Mouse (Mus musculus): ENCODE data around the gene Cx3cl1. TPM values are rescaled to one million over a fixed set of nuclear protein-coding genes. Genes with fewer than 3 reads are reported as not detected.

Cx3cl1 gene
- polyA plus RNA-seq, 1 experiment: 148 TPM

GRCm38 (mm10) chr8:94748363-94748762, 23.4 kb upstream of the Cx3cl1 start:
- 78% methylated on average over 4 of the region's 4 CpGs for WGBS
- Histone ChIP-seq H3K36me3 (ENCODE audit: control insufficient read depth, insufficient read depth, low read length) (no peaks in the 10 kb centered on the region), H3K4me3 (ENCODE audit: insufficient read depth, low read depth, low read length) (no peak overlapping the region), H3K4me1 (ENCODE audit: control insufficient read depth, insufficient read depth, low read length) (no peaks in the 10 kb centered on the region), H3K27me3 (replicated peaks; ENCODE audit: control insufficient read depth, insufficient read depth, low read length) (no peaks in the 10 kb centered on the region), H3K27ac (ENCODE audit: insufficient read depth, low read depth, low read length) (no peak overlapping the region)
- TF ChIP-seq POLR2A (IDR thresholded peaks at IDR 0.05; ENCODE audit: low read depth, low read length) (no peak), CTCF (conservative IDR thresholded peaks at IDR 0.05; ENCODE audit: insufficient read depth, insufficient read length, low read depth, low read length) (no peak)
- DNase-seq: no peak

- TF ChIP-seq POLR2A (IDR thresholded peaks at IDR 0.05; ENCODE audit: low read depth, low read length) (no peak), CTCF (conservative IDR thresholded peaks at IDR 0.05; ENCODE audit: insufficient read depth, insufficient read length, low read depth, low read length) (no peak)
- Histone ChIP-seq H3K4me3 (ENCODE audit: insufficient read depth, low read depth, low read length) (no peak overlapping the region), H3K36me3 (ENCODE audit: control insufficient read depth, insufficient read depth, low read length) (no peaks in the 10 kb centered on the region), H3K4me1 (ENCODE audit: control insufficient read depth, insufficient read depth, low read length) (no peaks in the 10 kb centered on the region), H3K27ac (ENCODE audit: insufficient read depth, low read depth, low read length) (no peak overlapping the region), H3K27me3 (replicated peaks; ENCODE audit: control insufficient read depth, insufficient read depth, low read length) (no peaks in the 10 kb centered on the region)
- no peak for DNase-seq
- 85% methylated on average over 3 of the region's 3 CpGs for WGBS
Measured at GRCm38 (mm10) chr8:94749942-94750341, 21.9 kb upstream of the Cx3cl1 start.

GRCm38 (mm10) chr8:94751023-94751849, 20.6 kb upstream of the Cx3cl1 start:
- no peak overlapping the region for H3K4me3 ChIP-seq (ENCODE audit: insufficient read depth, low read depth, low read length)
- no peaks in the 10 kb centered on the region for H3K27me3 ChIP-seq (replicated peaks; ENCODE audit: control insufficient read depth, insufficient read depth, low read length)
- H3K4me1 ChIP-seq (ENCODE audit: control insufficient read depth, insufficient read depth, low read length): no peaks in the 10 kb centered on the region
- no peak for TF ChIP-seq POLR2A (IDR thresholded peaks at IDR 0.05; ENCODE audit: low read depth, low read length)
- TF ChIP-seq CTCF (conservative IDR thresholded peaks at IDR 0.05; ENCODE audit: insufficient read depth, insufficient read length, low read depth, low read length): no peak
- H3K27ac ChIP-seq (ENCODE audit: insufficient read depth, low read depth, low read length): no peak overlapping the region
- no peaks in the 10 kb centered on the region for H3K36me3 ChIP-seq (ENCODE audit: control insufficient read depth, insufficient read depth, low read length)
- WGBS: 82% methylated on average over 10 of the region's 10 CpGs
- DNase-seq: no peak

- TF ChIP-seq CTCF (conservative IDR thresholded peaks at IDR 0.05; ENCODE audit: insufficient read depth, insufficient read length, low read depth, low read length) (no peak), POLR2A (IDR thresholded peaks at IDR 0.05; ENCODE audit: low read depth, low read length) (no peak)
- Histone ChIP-seq H3K27me3 (replicated peaks; ENCODE audit: control insufficient read depth, insufficient read depth, low read length) (no peaks in the 10 kb centered on the region), H3K4me1 (ENCODE audit: control insufficient read depth, insufficient read depth, low read length) (no peaks in the 10 kb centered on the region), H3K4me3 (ENCODE audit: insufficient read depth, low read depth, low read length) (no peak overlapping the region), H3K27ac (ENCODE audit: insufficient read depth, low read depth, low read length) (no peak overlapping the region), H3K36me3 (ENCODE audit: control insufficient read depth, insufficient read depth, low read length) (no peaks in the 10 kb centered on the region)
- no peak for DNase-seq
- 91% methylated on average over 2 of the region's 2 CpGs for WGBS
Measured at GRCm38 (mm10) chr8:94754006-94754405, 17.8 kb upstream of the Cx3cl1 start.

GRCm38 (mm10) chr8:94754486-94754885, 17.3 kb upstream of the Cx3cl1 start:
- no peak for TF ChIP-seq POLR2A (IDR thresholded peaks at IDR 0.05; ENCODE audit: low read depth, low read length)
- no peak for TF ChIP-seq CTCF (conservative IDR thresholded peaks at IDR 0.05; ENCODE audit: insufficient read depth, insufficient read length, low read depth, low read length)
- Histone ChIP-seq H3K27me3 (replicated peaks; ENCODE audit: control insufficient read depth, insufficient read depth, low read length) (no peaks in the 10 kb centered on the region), H3K27ac (ENCODE audit: insufficient read depth, low read depth, low read length) (no peak overlapping the region), H3K4me1 (ENCODE audit: control insufficient read depth, insufficient read depth, low read length) (no peaks in the 10 kb centered on the region), H3K36me3 (ENCODE audit: control insufficient read depth, insufficient read depth, low read length) (no peaks in the 10 kb centered on the region), H3K4me3 (ENCODE audit: insufficient read depth, low read depth, low read length) (no peak overlapping the region)
- WGBS: 48% methylated on average over 2 of the region's 2 CpGs
- DNase-seq: peak; percentile 18

- no peak for DNase-seq
- H3K27me3 ChIP-seq (replicated peaks; ENCODE audit: control insufficient read depth, insufficient read depth, low read length): no peaks in the 10 kb centered on the region
- peaks cover 5% of the 10 kb centered on the region; the same call in 1 of the 2 replicates for H3K4me1 ChIP-seq (ENCODE audit: control insufficient read depth, insufficient read depth, low read length)
- no peaks in the 10 kb centered on the region for H3K36me3 ChIP-seq (ENCODE audit: control insufficient read depth, insufficient read depth, low read length)
- TF ChIP-seq CTCF (conservative IDR thresholded peaks at IDR 0.05; ENCODE audit: insufficient read depth, insufficient read length, low read depth, low read length) (no peak), POLR2A (IDR thresholded peaks at IDR 0.05; ENCODE audit: low read depth, low read length) (no peak)
- H3K27ac ChIP-seq (ENCODE audit: insufficient read depth, low read depth, low read length): no peak overlapping the region
- 57% methylated on average over 9 of the region's 9 CpGs for WGBS
- no peak overlapping the region for H3K4me3 ChIP-seq (ENCODE audit: insufficient read depth, low read depth, low read length)
Measured at GRCm38 (mm10) chr8:94767035-94767434, 4.8 kb upstream of the Cx3cl1 start.

GRCm38 (mm10) chr8:94770945-94771344, 864 bp upstream of the Cx3cl1 start:
- no peak overlapping the region for H3K4me3 ChIP-seq (ENCODE audit: insufficient read depth, low read depth, low read length)
- no peak for TF ChIP-seq POLR2A (IDR thresholded peaks at IDR 0.05; ENCODE audit: low read depth, low read length)
- TF ChIP-seq CTCF (conservative IDR thresholded peaks at IDR 0.05; ENCODE audit: insufficient read depth, insufficient read length, low read depth, low read length): no peak
- H3K27me3 ChIP-seq (replicated peaks; ENCODE audit: control insufficient read depth, insufficient read depth, low read length): no peaks in the 10 kb centered on the region
- H3K4me1 ChIP-seq (ENCODE audit: control insufficient read depth, insufficient read depth, low read length): peaks cover 13% of the 10 kb centered on the region
- WGBS: 15% methylated on average over 6 of the region's 6 CpGs
- no peak overlapping the region for H3K27ac ChIP-seq (ENCODE audit: insufficient read depth, low read depth, low read length)
- no peaks in the 10 kb centered on the region for H3K36me3 ChIP-seq (ENCODE audit: control insufficient read depth, insufficient read depth, low read length)
- DNase-seq: peak; percentile 79
